Mouse (Mus musculus): Measurements from ENCODE around the gene Pkib.

GRCm38 (mm10) chr10:57639540-57639939, 7.8 kb downstream of the Pkib start:
- TF ChIP-seq EP300 (IDR thresholded peaks at IDR 0.05; ENCODE audit: low read depth) (no peak), CTCF (IDR thresholded peaks at IDR 0.05; ENCODE audit: low read depth) (no peak)

Measured in liver, embryonic 14.5 days (tissue).